Mouse (Mus musculus) CH12F3 (cell line): ENCODE results near the gene 1700030K09Rik.

Source experiments
- in situ Hi-C: fragments of 300-500 bp; cut with MboI; formaldehyde crosslinking; loops from 2 replicates; pipeline ENCODE4 v1.14.3; 2020; ENCODE audit warnings: low sequenced_read_pairs

Gene 1700030K09Rik

GRCm38 (mm10) chr8:72443338-72443993 is at the start of gene 1700030K09Rik, which contains the start of gene Calr3:
1700030K09Rik (plus strand) TSS chr8:72443880.
Calr3 (minus strand) TSS chr8:72443870.
- in situ Hi-C loops = no loop called here

- in situ Hi-C loops = no loop called here
Measured at GRCm38 (mm10) chr8:72401381-72401780, 42.3 kb upstream of the 1700030K09Rik start.

- in situ Hi-C loops = no loop called here
Measured at GRCm38 (mm10) chr8:72402981-72403380, 40.7 kb upstream of the 1700030K09Rik start.

GRCm38 (mm10) chr8:72407878-72408277 is 35.8 kb upstream of the 1700030K09Rik start:
- in situ Hi-C loops = no loop called here

- in situ Hi-C loops = no loop called here
Measured at GRCm38 (mm10) chr8:72409443-72409842, 34.2 kb upstream of the 1700030K09Rik start.

- in situ Hi-C loops = no loop called here
Measured at GRCm38 (mm10) chr8:72413839-72414238, 29.8 kb upstream of the 1700030K09Rik start.

GRCm38 (mm10) chr8:72415252-72415651 is 28.4 kb upstream of the 1700030K09Rik start:
- in situ Hi-C loops = no loop called here

- in situ Hi-C loops = no loop called here
Measured at GRCm38 (mm10) chr8:72418073-72418472, 25.6 kb upstream of the 1700030K09Rik start.

- in situ Hi-C loops = no loop called here
Measured at GRCm38 (mm10) chr8:72420571-72421361, 22.9 kb upstream of the 1700030K09Rik start.

- in situ Hi-C loops = no loop called here
Measured at GRCm38 (mm10) chr8:72421362-72422335, 22.0 kb upstream of the 1700030K09Rik start, which contains the start of gene Eps15l1. Eps15l1 (minus strand) TSS chr8:72421460.

GRCm38 (mm10) chr8:72422926-72423325 is 20.8 kb upstream of the 1700030K09Rik start:
- in situ Hi-C loops = no loop called here

GRCm38 (mm10) chr8:72429676-72430075 is 14.0 kb upstream of the 1700030K09Rik start:
- in situ Hi-C loops = no loop called here

GRCm38 (mm10) chr8:72434952-72435351 is 8.7 kb upstream of the 1700030K09Rik start:
- in situ Hi-C loops = no loop called here

- in situ Hi-C loops = no loop called here
Measured at GRCm38 (mm10) chr8:72438248-72439015, 5.2 kb upstream of the 1700030K09Rik start.

- in situ Hi-C loops = no loop called here
Measured at GRCm38 (mm10) chr8:72443994-72444350, 292 bp downstream of the 1700030K09Rik start.

- in situ Hi-C loops = no loop called here
Measured at GRCm38 (mm10) chr8:72445071-72445470, 1.4 kb downstream of the 1700030K09Rik start.

- in situ Hi-C loops = no loop called here
Measured at GRCm38 (mm10) chr8:72451516-72451915, 7.8 kb downstream of the 1700030K09Rik start.

- in situ Hi-C loops = no loop called here
Measured at GRCm38 (mm10) chr8:72453904-72454303, 10.2 kb downstream of the 1700030K09Rik start.

GRCm38 (mm10) chr8:72455317-72455716 is 11.6 kb downstream of the 1700030K09Rik start:
- in situ Hi-C loops = no loop called here

- in situ Hi-C loops = no loop called here
Measured at GRCm38 (mm10) chr8:72457806-72458205, 14.1 kb downstream of the 1700030K09Rik start.
